Mouse (Mus musculus): Measurements from ENCODE around the gene Wdr76.

- TF ChIP-seq CTCF (IDR thresholded peaks at IDR 0.05; ENCODE audit: borderline replicate concordance, control insufficient read depth, extremely low read depth, insufficient read depth, low read length, poor library complexity) (no peak), POLR2A (IDR thresholded peaks at IDR 0.05; ENCODE audit: control insufficient read depth, extremely low read depth, insufficient read depth, low read length, poor library complexity) (no peak)
These were observed 28.8 kb upstream of the Wdr76 start for GRCm38 (mm10) chr2:121477491-121478266.

All from thymus, adult 2 months (tissue).